ENCODE assay signal across 10 mouse cellular contexts in the genomic region with DNA sequence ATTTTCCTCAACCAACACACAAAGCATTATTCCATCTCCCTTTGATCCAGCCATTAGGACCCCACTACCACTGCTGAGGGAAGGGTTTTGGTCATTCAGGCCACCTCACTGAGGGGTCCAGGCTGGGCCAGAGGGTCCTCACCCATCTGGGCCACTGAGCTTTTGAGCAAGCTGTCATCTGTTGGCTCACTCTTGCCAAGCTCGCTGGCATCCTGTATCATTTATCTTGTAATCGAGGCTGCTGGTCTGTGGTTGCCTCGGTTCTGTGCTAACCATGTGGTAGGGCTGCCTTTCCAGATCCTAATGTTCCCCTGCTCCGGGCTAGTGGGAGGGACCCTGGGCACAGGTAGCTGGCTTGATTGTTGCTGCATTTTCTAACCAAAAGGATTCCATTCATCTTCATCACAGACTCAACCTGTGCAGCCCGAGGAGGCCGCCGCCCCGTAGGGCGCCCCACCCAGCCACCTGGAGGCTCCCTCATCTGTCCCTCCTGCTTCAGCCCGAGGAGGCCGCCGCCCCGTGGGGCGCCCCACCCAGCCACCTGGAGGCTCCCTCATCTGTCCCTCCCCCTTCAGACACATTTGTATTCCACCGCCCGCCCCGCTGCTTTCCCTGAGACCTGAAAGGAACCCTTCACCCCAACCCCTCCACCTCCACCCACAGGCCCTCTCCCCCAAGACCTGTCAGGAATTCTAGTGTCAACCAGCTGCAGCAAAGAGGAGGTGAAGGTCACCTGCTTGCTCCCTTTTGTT.
DNase-seq lines count a peak whose midpoint lies in the region; ATAC-seq and TF ChIP-seq lines count a peak whose summit lies in the region.
"Had no signal": no experiment of that assay in that cellular context is flagged by ENCODE, and none has a peak within 500 bp of the region (broad histone marks: within the 10 kb centered on the region; RNA-seq: fewer than 3 reads in every experiment).

No protein-coding gene starts in this region.

- ATAC-seq in heart, embryonic 15.5 days (replicated peaks; ENCODE audit: insufficient number of reproducible peaks, insufficient read depth, low FRiP score, low read depth): no peak
- ATAC-seq in hindbrain, embryonic 13.5 days (ENCODE audit: low FRiP score): peak; percentile 18; the same call in 1 of the 2 replicates

- H3K27ac ChIP-seq in heart, embryonic 15.5 days: peak overlapping the region; percentile 82
- peak overlapping the region; percentile 78 for H3K27ac ChIP-seq in hindbrain, embryonic 13.5 days

- H3K79me2 ChIP-seq in myocyte (ENCODE audit: control insufficient read depth, insufficient read depth): no peaks in the 10 kb centered on the region

- 37% methylated on average over 17 of the region's 17 CpGs for WGBS in heart, embryonic 15.5 days
- WGBS in hindbrain, embryonic 13.5 days: 45% methylated on average over 17 of the region's 17 CpGs

- no peaks in the 10 kb centered on the region for H3K36me3 ChIP-seq in heart, embryonic 15.5 days
- no peaks in the 10 kb centered on the region for H3K36me3 ChIP-seq in hindbrain, embryonic 13.5 days
- H3K36me3 ChIP-seq in myocyte (ENCODE audit: control insufficient read depth, insufficient read depth): no peaks in the 10 kb centered on the region

- no peak overlapping the region for H3K9ac ChIP-seq in heart, embryonic 15.5 days
- no peak overlapping the region for H3K9ac ChIP-seq in hindbrain, embryonic 13.5 days

- no peak for TF ChIP-seq POLR2A in myocyte (IDR thresholded peaks at IDR 0.05; ENCODE audit: insufficient read length, low read depth)

- H3K4me1 ChIP-seq in heart, embryonic 15.5 days (replicated peaks): peaks cover 30% of the 10 kb centered on the region
- H3K4me1 ChIP-seq in hindbrain, embryonic 13.5 days (replicated peaks): peaks cover 45% of the 10 kb centered on the region

- intact Hi-C loops in heart, postnatal 14 days (cut with DNase I): no loop called here
- intact Hi-C loops in gastrocnemius, postnatal 36 days (cut with DNase I): loop anchor here (5.0 kb wide), 1 partner anchor 304 kb away; no protein-coding TSS in a partner anchor

- no peaks in the 10 kb centered on the region for H3K9me3 ChIP-seq in heart, embryonic 15.5 days (replicated peaks)
- no peaks in the 10 kb centered on the region for H3K9me3 ChIP-seq in hindbrain, embryonic 13.5 days

- DNase-seq in heart, postnatal 14 days: no peak
- peak; percentile 30 for DNase-seq in R1 (ENCODE audit: low read depth, low spot score)
- no peak for DNase-seq in c-Kit-positive CD71-positive TER-119-positive erythroid progenitor cells, embryonic 14.5 days (ENCODE audit: low spot score)
- no peak for DNase-seq in right cerebral cortex, postnatal 36 days (ENCODE audit: low spot score in 2 of 2)
- DNase-seq in gastrocnemius, postnatal 36 days: no peak
- DNase-seq: kidney, adult 2 months; right cerebral cortex, postnatal 14 days had no signal

- H3K4me3 ChIP-seq in heart, embryonic 15.5 days: peak overlapping the region; percentile 19; the same call in 1 of the 2 replicates
- H3K4me3 ChIP-seq in hindbrain, embryonic 13.5 days: no peak overlapping the region
- no peak overlapping the region for H3K4me3 ChIP-seq in myocyte

- peak overlapping the region; percentile 44 for H3K4me2 ChIP-seq in heart, embryonic 15.5 days
- 0 out of 2 replicates have a peak overlapping the region, but pooled peaks have one; percentile 8 for H3K4me2 ChIP-seq in hindbrain, embryonic 13.5 days
- H3K4me2 ChIP-seq in myocyte (ENCODE audit: low read depth): peak overlapping the region; percentile 38

- no peaks in the 10 kb centered on the region; the same call in 1 of the 2 replicates for H3K27me3 ChIP-seq in heart, embryonic 15.5 days
- peaks cover 5% of the 10 kb centered on the region for H3K27me3 ChIP-seq in hindbrain, embryonic 13.5 days
- H3K27me3 ChIP-seq in myocyte (ENCODE audit: control insufficient read depth, insufficient read depth, insufficient read length): peaks cover 9% of the 10 kb centered on the region

- no peak overlapping the region for H3ac ChIP-seq in myocyte (ENCODE audit: control insufficient read depth, insufficient read length)

TF ChIP-seq in myocyte, 11 proteins besides CTCF, POLR2A, EP300 and RAD21:
- no peak for TF ChIP-seq REST (IDR thresholded peaks at IDR 0.05; ENCODE audit: insufficient read depth, insufficient read length)
- TF ChIP-seq MAX (IDR thresholded peaks at IDR 0.05; ENCODE audit: low read depth): no peak
- no peak for TF ChIP-seq SRF (IDR thresholded peaks at IDR 0.05; ENCODE audit: control insufficient read depth, insufficient read length, low read depth)
- TF ChIP-seq MYOD1 (IDR thresholded peaks at IDR 0.05; ENCODE audit: control insufficient read depth in 1 of 3, insufficient read length in 2 of 3, low read depth in 2 of 3): no peak
- TF ChIP-seq MYOG (IDR thresholded peaks at IDR 0.05; ENCODE audit: control insufficient read depth in 1 of 3, insufficient read depth in 1 of 3, insufficient read length in 2 of 3, low read depth in 2 of 3): no peak
- no peak for TF ChIP-seq E2F4 (IDR thresholded peaks at IDR 0.05; ENCODE audit: insufficient read depth)
- TF ChIP-seq TCF3 (IDR thresholded peaks at IDR 0.05; ENCODE audit: insufficient read length, low read depth): no peak
- TF ChIP-seq TCF12 (IDR thresholded peaks at IDR 0.05; ENCODE audit: insufficient read depth, poor library complexity, severe bottlenecking): no peak
- no peak for TF ChIP-seq POLR2AphosphoS2 (IDR thresholded peaks at IDR 0.05; ENCODE audit: insufficient read length, low read depth)
- TF ChIP-seq CEBPB (IDR thresholded peaks at IDR 0.05; ENCODE audit: insufficient read depth, poor library complexity, severe bottlenecking): no peak
- TF ChIP-seq USF1 (IDR thresholded peaks at IDR 0.05; ENCODE audit: low read depth): no peak
